Mouse (Mus musculus): ENCODE results near the gene Dnah17. TPM values are rescaled to one million over a fixed set of nuclear protein-coding genes. Genes with fewer than 3 reads are reported as not detected.
A peak's percentile ranks its signal among the peaks of the same experiment; 100 is the strongest.

Dnah17 gene
- total RNA-seq, 1 experiment, result 0.40 TPM

DNA sequence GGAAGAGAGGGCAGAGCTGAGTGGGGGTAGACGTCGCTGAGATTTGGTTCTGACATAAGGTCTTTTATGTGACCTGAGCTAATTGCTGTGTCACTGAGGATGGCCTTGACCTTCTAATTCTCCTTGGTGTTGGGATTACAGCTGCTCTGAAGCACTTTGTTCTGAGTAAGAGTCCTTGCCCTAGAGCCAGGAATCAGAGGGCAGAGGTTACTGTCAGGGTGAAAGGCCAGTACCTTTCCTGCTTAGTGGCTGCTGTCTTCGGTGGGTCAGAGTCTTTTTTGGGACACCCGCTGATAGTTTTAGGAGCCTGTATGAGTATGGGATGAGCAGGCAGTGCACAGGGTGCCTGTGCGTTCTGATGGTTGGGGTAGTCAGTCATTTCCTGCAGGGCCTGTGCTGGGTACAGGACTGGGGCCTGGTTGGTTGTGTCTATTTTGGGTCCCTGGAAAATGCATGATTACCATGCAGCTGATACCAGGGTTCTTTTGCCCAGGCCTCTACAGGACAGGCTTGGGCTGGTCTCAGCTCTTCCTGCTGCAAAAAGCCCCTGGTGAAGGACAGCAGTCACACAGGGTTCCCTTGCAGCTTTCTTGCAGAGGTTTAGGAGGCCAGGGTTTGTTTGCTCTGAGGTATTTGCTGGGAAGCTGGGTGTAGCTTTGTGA, 122.2 kb downstream of the Dnah17 start:
- H3K9me3 ChIP-seq (ENCODE audit: control insufficient read depth, insufficient read depth, low read depth, low read length), result no peaks in the 10 kb centered on the region
- peaks cover 43 to 45% of the 10 kb centered on the region in 2 experiments for H3K4me1 ChIP-seq (ENCODE audit: control insufficient read depth in 2 of 2, insufficient read depth in 2 of 2, low read length in 2 of 2, poor library complexity in 1 of 2)
- no peak for TF ChIP-seq CHD2 (IDR thresholded peaks at IDR 0.05; ENCODE audit: low read depth, low read length)
- no peak for TF ChIP-seq MAFK (IDR thresholded peaks at IDR 0.05; ENCODE audit: insufficient read depth, low read depth, low read length)
- TF ChIP-seq HCFC1 (IDR thresholded peaks at IDR 0.05; ENCODE audit: borderline replicate concordance, insufficient read depth, low read length), result no peak
- TF ChIP-seq ZC3H11A (IDR thresholded peaks at IDR 0.05; ENCODE audit: borderline replicate concordance, low read depth, low read length), result no peak
- no peak for TF ChIP-seq ZNF384 (IDR thresholded peaks at IDR 0.05; ENCODE audit: low read depth, low read length)
- in situ Hi-C loops (cut with MboI; ENCODE audit: low sequenced_read_pairs in 2 of 2, unreplicated experiment in 2 of 2), result no loop called here
- no peak for DNase-seq (ENCODE audit: low read depth, low spot score)
- H3K27ac ChIP-seq (ENCODE audit: insufficient read depth, low read depth, low read length, poor library complexity, severe bottlenecking), result peak overlapping the region; percentile 46; the same call in 1 of the 2 replicates
- H3K4me3 ChIP-seq (ENCODE audit: insufficient read depth in 1 of 2, low read depth in 1 of 2, low read length in 2 of 2, poor library complexity in 1 of 2, severe bottlenecking in 1 of 2), result peak overlapping the region; percentile 31 to 38; a peak in 2 of 4 replicates
- H3K36me3 ChIP-seq (ENCODE audit: control insufficient read depth, insufficient read depth, low read length, poor library complexity, severe bottlenecking), result peaks cover 27% of the 10 kb centered on the region
- peak overlapping the region; percentile 35; the same call in 1 of the 2 replicates for H3K9ac ChIP-seq (ENCODE audit: insufficient read depth, low read depth, low read length, poor library complexity, severe bottlenecking)

DNA sequence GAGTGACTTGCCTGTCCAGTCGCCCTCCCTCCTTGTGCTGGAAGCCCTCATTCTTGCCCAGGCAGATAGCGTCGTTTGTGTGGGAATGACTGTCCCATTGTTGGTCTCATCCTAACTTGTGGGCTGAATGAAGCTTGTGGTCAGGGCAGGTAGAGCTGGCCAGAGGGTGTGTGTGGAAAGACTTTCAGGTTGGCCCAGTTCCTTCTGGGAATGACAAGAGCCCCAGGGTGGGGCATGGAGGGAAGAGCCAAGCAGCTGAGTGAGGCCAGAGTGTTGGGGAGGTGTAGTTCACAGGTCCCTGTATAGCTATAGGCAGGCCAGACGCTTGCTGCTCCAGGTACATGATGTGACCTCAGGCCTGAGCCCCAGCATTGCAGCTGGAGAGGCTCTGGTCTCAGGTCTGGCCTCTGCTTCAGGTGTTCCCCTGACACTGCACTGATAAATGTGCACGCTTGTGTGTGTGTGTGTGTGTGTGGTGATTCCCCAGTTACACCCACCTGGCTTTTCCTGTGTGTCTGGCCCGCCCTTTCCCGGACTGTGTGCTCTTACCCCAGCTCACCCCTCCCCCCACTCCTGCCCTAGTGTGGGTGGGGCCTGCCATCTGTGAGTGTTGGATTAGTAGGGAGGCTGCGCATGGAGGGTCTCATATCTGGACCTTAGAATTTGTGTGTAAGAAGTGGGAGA, 122.8 kb downstream of the Dnah17 start:
- TF ChIP-seq CHD2 (IDR thresholded peaks at IDR 0.05; ENCODE audit: low read depth, low read length) (no peak), MAFK (IDR thresholded peaks at IDR 0.05; ENCODE audit: insufficient read depth, low read depth, low read length) (no peak; the same call in 1 of the 2 replicates), ZC3H11A (IDR thresholded peaks at IDR 0.05; ENCODE audit: borderline replicate concordance, low read depth, low read length) (no peak), ZNF384 (IDR thresholded peaks at IDR 0.05; ENCODE audit: low read depth, low read length) (no peak)
- H3K36me3 ChIP-seq (ENCODE audit: control insufficient read depth, insufficient read depth, low read length, poor library complexity, severe bottlenecking), result peaks cover 32% of the 10 kb centered on the region
- H3K4me1 ChIP-seq (ENCODE audit: control insufficient read depth in 2 of 2, insufficient read depth in 2 of 2, low read length in 2 of 2, poor library complexity in 1 of 2), result peaks cover 39 to 43% of the 10 kb centered on the region in 2 experiments
- no peaks in the 10 kb centered on the region for H3K9me3 ChIP-seq (ENCODE audit: control insufficient read depth, insufficient read depth, low read depth, low read length)
- H3K27ac ChIP-seq (ENCODE audit: insufficient read depth, low read depth, low read length, poor library complexity, severe bottlenecking), result peak overlapping the region; percentile 87
- H3K4me3 ChIP-seq (ENCODE audit: insufficient read depth in 1 of 2, low read depth in 1 of 2, low read length in 2 of 2, poor library complexity in 1 of 2, severe bottlenecking in 1 of 2), result peak overlapping the region; percentile 29 to 36
- peak overlapping the region; percentile 15; the same call in 1 of the 2 replicates for H3K9ac ChIP-seq (ENCODE audit: insufficient read depth, low read depth, low read length, poor library complexity, severe bottlenecking)
- in situ Hi-C loops (cut with MboI; ENCODE audit: low sequenced_read_pairs in 2 of 2, unreplicated experiment in 2 of 2), result no loop called here
- peak; percentile 89 for DNase-seq (ENCODE audit: low read depth, low spot score)

DNA sequence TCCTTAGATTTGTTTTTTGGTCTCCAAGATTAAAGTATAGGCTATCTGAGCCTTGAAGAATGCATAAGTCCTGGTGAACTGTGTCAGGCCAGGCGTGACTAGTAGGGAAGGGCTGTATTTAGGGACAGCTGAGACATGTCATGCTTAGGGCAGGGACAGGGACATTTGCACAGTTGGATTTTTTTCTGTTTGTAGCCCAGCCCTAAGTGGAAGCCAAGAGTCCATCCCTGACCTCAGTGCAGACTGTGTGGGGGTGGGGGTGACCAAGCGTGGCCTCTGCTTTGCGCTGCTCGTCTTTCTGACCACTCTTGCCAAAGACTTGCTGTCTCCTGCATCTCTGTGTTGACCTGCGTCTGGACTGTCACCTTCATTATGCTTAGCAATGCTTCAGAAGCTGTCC, 126.2 kb downstream of the Dnah17 start:
- Histone ChIP-seq H3K27ac (ENCODE audit: insufficient read depth, low read depth, low read length, poor library complexity, severe bottlenecking) (no peak overlapping the region), H3K9ac (ENCODE audit: insufficient read depth, low read depth, low read length, poor library complexity, severe bottlenecking) (no peak overlapping the region), H3K4me1 (ENCODE audit: control insufficient read depth in 2 of 2, insufficient read depth in 2 of 2, low read length in 2 of 2, poor library complexity in 1 of 2) (peaks cover 19 to 29% of the 10 kb centered on the region in 2 experiments), H3K9me3 (ENCODE audit: control insufficient read depth, insufficient read depth, low read depth, low read length) (no peaks in the 10 kb centered on the region), H3K36me3 (ENCODE audit: control insufficient read depth, insufficient read depth, low read length, poor library complexity, severe bottlenecking) (peaks cover 62% of the 10 kb centered on the region), H3K4me3 (ENCODE audit: insufficient read depth in 1 of 2, low read depth in 1 of 2, low read length in 2 of 2, poor library complexity in 1 of 2, severe bottlenecking in 1 of 2) (no peak overlapping the region)
- in situ Hi-C loops (cut with MboI; ENCODE audit: low sequenced_read_pairs in 2 of 2, unreplicated experiment in 2 of 2), result no loop called here
- TF ChIP-seq HCFC1 (IDR thresholded peaks at IDR 0.05; ENCODE audit: borderline replicate concordance, insufficient read depth, low read length) (no peak), MAFK (IDR thresholded peaks at IDR 0.05; ENCODE audit: insufficient read depth, low read depth, low read length) (no peak)
- DNase-seq (ENCODE audit: low read depth, low spot score), result no peak

DNA sequence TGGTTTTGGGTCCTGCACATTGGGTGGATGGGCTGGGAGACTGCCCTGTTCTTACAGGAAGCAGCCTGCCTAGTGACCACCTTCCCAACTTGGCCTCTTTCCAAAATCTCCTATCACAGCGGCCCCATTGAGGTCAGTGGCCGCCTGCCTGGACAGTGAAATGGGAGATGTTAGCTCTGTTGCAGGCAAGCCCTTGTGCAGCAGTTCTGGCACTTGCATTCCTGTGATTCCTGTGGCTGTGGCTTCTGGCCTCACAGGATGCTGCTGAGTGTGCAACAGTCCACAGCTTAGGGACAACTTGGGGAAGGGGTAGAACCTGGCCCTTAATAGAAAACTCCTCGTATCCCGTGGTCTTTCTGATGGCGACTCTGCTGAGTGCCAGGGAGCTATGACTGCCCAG, 126.7 kb downstream of the Dnah17 start:
- no peak overlapping the region for H3K27ac ChIP-seq (ENCODE audit: insufficient read depth, low read depth, low read length, poor library complexity, severe bottlenecking)
- H3K36me3 ChIP-seq (ENCODE audit: control insufficient read depth, insufficient read depth, low read length, poor library complexity, severe bottlenecking), result peaks cover 62% of the 10 kb centered on the region
- no peak overlapping the region for H3K4me3 ChIP-seq (ENCODE audit: insufficient read depth in 1 of 2, low read depth in 1 of 2, low read length in 2 of 2, poor library complexity in 1 of 2, severe bottlenecking in 1 of 2)
- no peak overlapping the region for H3K9ac ChIP-seq (ENCODE audit: insufficient read depth, low read depth, low read length, poor library complexity, severe bottlenecking)
- no peak for DNase-seq (ENCODE audit: low read depth, low spot score)
- no peaks in the 10 kb centered on the region for H3K9me3 ChIP-seq (ENCODE audit: control insufficient read depth, insufficient read depth, low read depth, low read length)
- H3K4me1 ChIP-seq (ENCODE audit: control insufficient read depth in 2 of 2, insufficient read depth in 2 of 2, low read length in 2 of 2, poor library complexity in 1 of 2), result peaks cover 16 to 25% of the 10 kb centered on the region in 2 experiments
- in situ Hi-C loops (cut with MboI; ENCODE audit: low sequenced_read_pairs in 2 of 2, unreplicated experiment in 2 of 2), result no loop called here
- no peak for TF ChIP-seq ZNF384 (IDR thresholded peaks at IDR 0.05; ENCODE audit: low read depth, low read length)
- TF ChIP-seq ZC3H11A (IDR thresholded peaks at IDR 0.05; ENCODE audit: borderline replicate concordance, low read depth, low read length), result no peak
- TF ChIP-seq CHD2 (IDR thresholded peaks at IDR 0.05; ENCODE audit: low read depth, low read length), result no peak
- TF ChIP-seq MAFK (IDR thresholded peaks at IDR 0.05; ENCODE audit: insufficient read depth, low read depth, low read length), result no peak
- TF ChIP-seq HCFC1 (IDR thresholded peaks at IDR 0.05; ENCODE audit: borderline replicate concordance, insufficient read depth, low read length), result no peak

All from ES-E14 (cell line).